Mouse (Mus musculus) erythroblast, embryonic 14.5 days (primary cell): ENCODE data around the gene Gtpbp2. TPM values are rescaled to one million over a fixed set of nuclear protein-coding genes. Genes with fewer than 3 reads are reported as not detected.

Experiments used
- H3K27me3 ChIP-seq: 2 replicates; pipeline ENCODE4 v1.6.1; 2012; ENCODE audit warnings: inconsistent platforms; ENCODE audit not compliant: control insufficient read depth
- H3K36me3 ChIP-seq: 2 replicates; pipeline ENCODE4 v1.6.1; 2012; ENCODE audit warnings: mild to moderate bottlenecking, inconsistent platforms; ENCODE audit not compliant: control insufficient read depth
- H3K4me1 ChIP-seq: 2 replicates; pipeline ENCODE4 v1.6.1; 2012; ENCODE audit warnings: inconsistent platforms; ENCODE audit not compliant: control insufficient read depth
- H3K4me3 ChIP-seq: replicated peaks from 2 replicates; pipeline ENCODE3; 2012; ENCODE audit warnings: moderate library complexity, mild to moderate bottlenecking, inconsistent platforms
- H3K9me3 ChIP-seq: 2 replicates; pipeline ENCODE4 v1.6.1; 2012; ENCODE audit warnings: low read length, inconsistent platforms, mixed read lengths; ENCODE audit not compliant: control insufficient read depth
- GATA1 ChIP-seq: IDR thresholded peaks from 2 replicates; pipeline ENCODE4 v1.6.1; 2012; ENCODE audit warnings: low read length, inconsistent platforms, mixed read lengths
- TAL1 ChIP-seq: IDR thresholded peaks from 3 replicates; pipeline ENCODE4 v1.6.1; 2012; ENCODE audit warnings: low read length, inconsistent platforms, mixed read lengths
- polyA plus RNA-seq: library from polyadenylated mRNA; stranded (reverse); fragments of >175 nt; gene quantifications from 2 replicates; pipeline ENCODE4 v1.2.3, GENCODE M21; 2012

Gene Gtpbp2
- polyA plus RNA-seq, 1 experiment = 15.3 TPM

DNA sequence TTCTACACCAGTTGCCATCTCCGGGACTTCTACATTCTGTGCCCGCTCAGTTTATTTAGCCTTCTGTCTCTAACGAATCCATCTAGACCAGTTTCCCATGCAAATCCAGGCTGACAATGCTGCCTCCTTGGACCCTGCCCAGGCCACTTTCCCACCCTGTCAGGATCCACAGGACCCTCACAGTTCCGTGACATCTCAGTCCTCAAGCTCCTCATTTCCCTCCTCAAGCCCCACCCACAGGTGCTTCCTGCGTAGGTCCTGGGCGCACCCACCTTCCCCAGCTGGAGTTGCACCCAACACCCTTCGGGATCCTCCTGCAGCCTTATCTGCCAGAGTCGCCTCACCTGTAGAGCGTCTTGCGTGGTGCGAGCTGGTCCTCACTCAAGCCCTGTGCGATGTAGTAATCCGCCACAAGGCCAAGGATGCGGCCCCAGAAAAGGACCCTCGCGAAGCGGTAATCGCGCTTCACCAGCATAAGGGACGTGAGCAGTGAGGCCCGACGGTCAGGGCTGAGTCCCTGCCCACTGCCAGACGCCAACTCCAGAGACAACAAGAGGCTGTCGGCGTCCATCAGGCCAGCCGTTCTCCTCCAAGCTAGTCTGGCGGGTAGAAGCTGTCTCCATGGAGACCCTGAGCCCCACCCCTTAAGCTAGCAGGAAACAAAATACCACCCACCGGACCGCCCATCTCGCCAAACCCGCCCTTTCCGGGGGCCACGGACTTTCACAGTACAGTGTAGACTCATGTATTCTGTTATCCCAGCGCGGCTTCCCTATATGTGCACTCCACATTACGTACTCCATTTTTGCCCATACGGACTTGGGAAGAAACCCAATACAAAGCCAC, 17.0 kb upstream of the Gtpbp2 start, which contains the start of gene Rsph9:
Gene Rsph9 (minus strand): TSS at position 639 of the 846 bp plus-strand sequence.
- Histone ChIP-seq H3K4me1 (peaks cover 47% of the 10 kb centered on the region), H3K27me3 (peaks cover 7% of the 10 kb centered on the region), H3K4me3 (peak within 1 kb of the TSS; percentile 64), H3K36me3 (peaks cover 49% of the 10 kb centered on the region), H3K9me3 (no peaks in the 10 kb centered on the region)
- TF ChIP-seq TAL1 (no peak), GATA1 (no peak)

DNA sequence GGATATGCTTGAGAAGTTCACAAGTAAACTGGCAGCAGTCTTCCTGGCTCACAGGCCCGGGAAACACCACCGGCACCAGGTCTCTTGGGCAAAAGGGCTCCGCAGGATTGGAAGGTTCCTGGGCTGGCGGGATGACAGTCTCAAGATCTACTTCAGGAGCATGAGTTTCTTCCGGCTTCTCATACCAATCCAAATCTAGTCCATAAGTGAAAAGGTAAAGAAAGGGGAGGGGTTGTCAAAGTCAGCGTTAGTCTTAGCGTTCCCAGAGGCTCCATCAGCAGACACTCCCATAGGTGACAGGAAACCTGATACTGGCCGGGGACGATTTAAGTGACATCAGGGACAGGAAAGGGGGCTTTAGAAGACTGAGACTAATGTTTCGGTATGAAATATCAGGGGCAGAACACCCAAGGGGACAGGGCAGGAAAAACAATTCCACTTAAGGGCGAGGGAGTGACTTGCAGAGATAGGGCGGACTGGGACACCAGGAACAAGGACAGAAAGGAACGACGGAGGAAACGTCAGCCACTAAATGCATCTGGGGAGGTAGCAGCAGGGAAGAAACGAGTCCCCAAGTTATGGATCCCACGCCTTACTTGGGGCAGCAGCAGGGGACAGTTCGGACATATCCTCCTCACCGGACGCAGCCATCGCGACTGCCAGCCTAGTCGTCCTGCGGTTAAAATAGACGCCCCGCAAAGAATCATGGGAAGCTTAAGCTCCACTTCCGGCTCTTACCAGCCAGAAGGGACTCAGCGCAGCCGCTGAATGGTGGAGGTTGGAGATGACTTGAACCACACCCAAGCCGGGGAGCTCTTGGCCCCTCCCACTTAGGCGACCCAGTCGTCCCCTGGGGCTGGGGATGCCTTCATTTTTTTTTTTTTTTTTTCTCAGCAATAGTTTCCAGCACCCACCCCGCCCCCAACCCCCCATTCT, 7.7 kb upstream of the Gtpbp2 start, which contains the start of gene Mad2l1bp:
Gene Mad2l1bp (minus strand): TSS at position 707 of the 936 bp plus-strand sequence.
- peaks cover 55% of the 10 kb centered on the region for H3K36me3 ChIP-seq
- peaks cover 72% of the 10 kb centered on the region for H3K4me1 ChIP-seq
- peak within 1 kb of the TSS; percentile 97 for H3K4me3 ChIP-seq
- no peak for TF ChIP-seq TAL1
- no peak for TF ChIP-seq GATA1
- peaks cover 7% of the 10 kb centered on the region for H3K9me3 ChIP-seq
- H3K27me3 ChIP-seq = no peaks in the 10 kb centered on the region

DNA sequence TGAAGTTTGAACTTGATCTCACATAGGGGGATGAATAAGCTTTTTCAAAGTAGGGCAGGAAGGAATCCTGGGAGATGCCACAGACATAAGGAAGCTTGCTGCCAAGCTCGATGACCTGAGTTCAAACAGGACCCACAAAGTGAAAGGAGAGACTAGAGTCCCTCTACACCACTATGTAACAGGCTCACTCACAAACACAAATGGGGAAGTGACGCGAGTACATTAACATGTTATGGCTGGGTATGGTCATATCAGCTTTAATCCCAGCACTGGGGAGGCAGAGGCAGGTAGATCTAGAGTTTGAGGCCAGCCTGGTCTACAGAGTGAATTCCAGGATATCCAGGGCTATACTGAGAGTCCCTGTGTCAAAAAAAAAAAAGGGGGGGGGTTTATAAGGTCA, 6.5 kb upstream of the Gtpbp2 start:
- H3K4me1 ChIP-seq = peaks cover 75% of the 10 kb centered on the region
- H3K9me3 ChIP-seq = peaks cover 7% of the 10 kb centered on the region
- peaks cover 42% of the 10 kb centered on the region for H3K36me3 ChIP-seq
- TF ChIP-seq GATA1 = no peak
- no peak for TF ChIP-seq TAL1
- H3K4me3 ChIP-seq = no peak overlapping the region
- H3K27me3 ChIP-seq = no peaks in the 10 kb centered on the region

GRCm38 (mm10) chr17:46156680-46157079, 4.2 kb upstream of the Gtpbp2 start:
- peak overlapping the region; percentile 56 for H3K4me3 ChIP-seq
- no peaks in the 10 kb centered on the region for H3K27me3 ChIP-seq
- H3K9me3 ChIP-seq = peaks cover 7% of the 10 kb centered on the region
- TF ChIP-seq GATA1 (no peak), TAL1 (no peak; the same call in 2 of the 3 replicates)
- H3K4me1 ChIP-seq = peaks cover 81% of the 10 kb centered on the region
- H3K36me3 ChIP-seq = peaks cover 33% of the 10 kb centered on the region

DNA sequence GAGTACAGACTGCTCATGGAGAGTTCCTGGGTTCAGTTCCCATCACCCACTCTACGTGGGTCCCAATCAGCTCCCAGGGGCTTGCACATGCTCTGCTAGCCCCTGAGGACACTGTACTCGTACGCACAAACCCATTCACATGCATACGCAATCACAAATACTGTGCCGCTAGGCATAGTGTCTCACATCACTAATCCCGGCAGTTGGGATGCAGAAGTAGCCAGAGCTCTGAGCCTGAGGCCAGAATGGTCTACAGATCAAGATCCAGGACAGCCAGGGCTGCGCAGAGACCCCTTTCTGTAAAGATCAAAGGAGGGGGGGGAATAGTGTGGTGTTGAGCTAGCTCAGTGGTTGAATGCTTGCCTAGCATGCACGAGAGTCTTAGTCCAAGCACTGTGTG, 3.7 kb upstream of the Gtpbp2 start:
- no peaks in the 10 kb centered on the region for H3K27me3 ChIP-seq
- H3K9me3 ChIP-seq = peaks cover 7% of the 10 kb centered on the region
- H3K4me3 ChIP-seq = peak overlapping the region; percentile 56
- TF ChIP-seq TAL1 = no peak
- TF ChIP-seq GATA1 = no peak
- H3K36me3 ChIP-seq = peaks cover 33% of the 10 kb centered on the region
- peaks cover 82% of the 10 kb centered on the region for H3K4me1 ChIP-seq

GRCm38 (mm10) chr17:46159236-46159635, 1.6 kb upstream of the Gtpbp2 start:
- Histone ChIP-seq H3K27me3 (no peaks in the 10 kb centered on the region), H3K36me3 (peaks cover 48% of the 10 kb centered on the region), H3K4me3 (peak overlapping the region; percentile 80), H3K4me1 (peaks cover 79% of the 10 kb centered on the region), H3K9me3 (peaks cover 7% of the 10 kb centered on the region)
- TF ChIP-seq GATA1 (peak; percentile 79), TAL1 (peak; percentile 90)

DNA sequence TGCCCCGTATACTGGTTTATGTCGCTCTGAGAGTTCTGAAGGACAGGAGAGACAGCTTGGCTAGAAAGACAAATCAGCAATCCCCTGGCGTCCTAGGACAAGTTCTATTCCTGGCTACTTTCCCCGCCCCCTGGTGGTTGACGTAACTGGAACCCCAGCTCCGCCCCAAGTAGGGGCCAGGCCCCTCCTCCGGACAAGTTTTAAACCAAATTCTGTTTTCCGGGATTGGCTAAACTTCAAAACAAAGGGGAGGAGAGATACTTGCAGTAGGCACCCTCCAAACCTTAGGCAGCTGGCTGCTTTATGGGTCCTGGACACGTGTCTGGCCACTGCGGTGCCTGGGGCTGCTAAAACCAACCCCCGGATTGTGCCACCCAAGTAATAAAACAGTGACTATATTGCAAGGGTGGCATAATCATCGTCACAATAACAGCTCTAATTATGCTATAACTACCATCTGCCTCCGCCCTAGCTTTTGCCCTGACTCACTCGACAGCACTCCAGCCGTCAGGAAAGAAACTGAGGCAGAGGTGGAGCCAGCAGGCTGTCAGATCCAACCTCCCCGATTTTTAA, 656 bp upstream of the Gtpbp2 start:
- Histone ChIP-seq H3K4me3 (peak overlapping the region; percentile 80), H3K9me3 (peaks cover 7% of the 10 kb centered on the region), H3K27me3 (no peaks in the 10 kb centered on the region), H3K36me3 (peaks cover 58% of the 10 kb centered on the region), H3K4me1 (peaks cover 80% of the 10 kb centered on the region)
- TF ChIP-seq TAL1 = no peak
- no peak for TF ChIP-seq GATA1

DNA sequence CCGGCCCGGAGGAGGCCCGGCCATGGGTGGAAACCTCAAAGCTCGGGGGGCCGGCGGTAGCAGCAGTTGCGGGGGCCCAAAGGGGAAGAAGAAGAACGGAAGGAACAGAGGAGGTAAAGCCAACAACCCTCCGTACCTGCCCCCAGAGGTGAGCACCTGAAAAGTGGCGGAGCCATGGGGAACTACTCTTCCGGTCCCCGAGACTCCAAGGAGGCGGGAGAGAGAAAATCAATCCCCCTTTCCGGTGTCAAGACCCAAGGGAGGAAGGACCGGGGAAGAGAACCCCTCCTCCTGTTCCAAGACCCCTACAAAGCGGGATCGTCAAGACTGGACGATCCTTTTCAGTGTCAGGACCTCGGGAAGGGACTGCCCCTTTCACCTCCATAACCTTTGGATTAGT, 347 bp downstream of the Gtpbp2 start:
- H3K9me3 ChIP-seq = peaks cover 7% of the 10 kb centered on the region
- H3K36me3 ChIP-seq = peaks cover 64% of the 10 kb centered on the region
- no peak for TF ChIP-seq TAL1
- TF ChIP-seq GATA1 = no peak
- no peaks in the 10 kb centered on the region for H3K27me3 ChIP-seq
- peak overlapping the region; percentile 80 for H3K4me3 ChIP-seq
- H3K4me1 ChIP-seq = peaks cover 73% of the 10 kb centered on the region

GRCm38 (mm10) chr17:46161710-46162109, 878 bp downstream of the Gtpbp2 start:
- Histone ChIP-seq H3K36me3 (peaks cover 64% of the 10 kb centered on the region), H3K9me3 (peaks cover 4% of the 10 kb centered on the region), H3K4me3 (peak overlapping the region; percentile 80), H3K27me3 (no peaks in the 10 kb centered on the region), H3K4me1 (peaks cover 68% of the 10 kb centered on the region)
- no peak for TF ChIP-seq TAL1
- no peak for TF ChIP-seq GATA1
